Mouse (Mus musculus) lung, embryonic 16.5 days (tissue): Measurements from ENCODE around the gene Trpv2. TPM values are rescaled to one million over a fixed set of nuclear protein-coding genes. Genes with fewer than 3 reads are reported as not detected.

ENCODE experiments used
- ATAC-seq: fragments of 200-750 bp; cut with Nextera tagmentation; 2 replicates; pipeline ENCODE4 v1.8.0; 2017; ENCODE audit warnings: low read depth, mild to moderate bottlenecking, moderate library complexity
- H3K27ac ChIP-seq: fragments of 300-500 bp; sonication (generic); 2 replicates; pipeline ENCODE4 v1.5.1; 2014; ENCODE audit warnings: mild to moderate bottlenecking, control low read depth, low read length
- H3K27me3 ChIP-seq: fragments of 300-500 bp; sonication (generic); 2 replicates; pipeline ENCODE4 v1.6.1; 2014; ENCODE audit warnings: low read depth, low read length, mixed read lengths; ENCODE audit not compliant: control insufficient read depth, insufficient read depth
- H3K36me3 ChIP-seq: fragments of 300-500 bp; sonication (generic); 2 replicates; pipeline ENCODE4 v1.6.1; 2014; ENCODE audit warnings: low read length; ENCODE audit not compliant: control insufficient read depth, insufficient read depth
- H3K4me1 ChIP-seq: fragments of 300-500 bp; sonication (generic); replicated peaks from 2 replicates; pipeline ENCODE4 v1.6.1; 2014; ENCODE audit warnings: low read length, mixed read lengths; ENCODE audit not compliant: control insufficient read depth, insufficient read depth
- H3K4me2 ChIP-seq: fragments of 300-500 bp; sonication (generic); 2 replicates; pipeline ENCODE4 v1.6.1; 2014; ENCODE audit warnings: low read depth, low read length, control low read depth
- H3K4me3 ChIP-seq: fragments of 300-500 bp; sonication (generic); 2 replicates; pipeline ENCODE4 v1.5.1; 2014; ENCODE audit warnings: mild to moderate bottlenecking, low read length, control low read depth
- H3K9ac ChIP-seq: fragments of 300-500 bp; sonication (generic); 2 replicates; pipeline ENCODE4 v1.6.1; 2014; ENCODE audit warnings: low read length, control low read depth
- H3K9me3 ChIP-seq: fragments of 300-500 bp; sonication (generic); 2 replicates; pipeline ENCODE4 v1.6.1; 2016; ENCODE audit warnings: low read length; ENCODE audit not compliant: control insufficient read depth
- WGBS: fragments of 180-500 bp; shearing (Covaris S2); extraction: QIAGEN DNeasy Blood & Tissue Kit; methylation state at CpG from one replicate; pipeline ENCODE4 v1.1.7; 2014; 5-methylcytosine and 5-hydroxymethylcytosine counted together
- polyA plus RNA-seq: library from polyadenylated mRNA; unstranded; fragments of >200 nt; fragmentation: Nextera tagmentation; extraction: Ambion mirVana; gene quantifications from 2 replicates; pipeline ENCODE4 v1.2.1, GENCODE M21; 2015

The Trpv2 gene
- polyA plus RNA-seq, 1 experiment from 2014 or later = 4.8 TPM

DNA sequence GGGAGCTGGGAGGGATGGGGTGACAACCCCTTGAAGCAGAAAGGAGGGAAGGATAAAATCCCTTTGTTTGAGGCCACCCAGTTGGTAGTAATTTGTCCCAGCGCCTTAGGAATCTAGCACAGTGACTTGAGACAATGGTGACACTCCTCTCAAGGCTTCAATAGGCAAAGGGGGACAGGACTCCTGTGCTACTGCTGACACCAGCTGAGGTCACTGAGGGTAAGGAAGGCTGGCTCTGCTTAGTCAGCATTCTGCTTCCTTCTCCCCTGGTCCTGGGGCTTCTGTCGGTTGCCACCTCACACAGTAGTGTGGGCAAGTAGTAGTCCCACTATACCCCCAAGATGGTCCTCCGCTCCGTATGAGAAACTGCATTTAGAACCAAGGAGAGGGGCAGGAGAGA, 56.9 kb downstream of the Trpv2 start:
- H3K9ac ChIP-seq = no peak overlapping the region
- H3K27ac ChIP-seq = no peak overlapping the region
- no peaks in the 10 kb centered on the region for H3K9me3 ChIP-seq
- no peak for ATAC-seq
- no peak overlapping the region for H3K4me3 ChIP-seq
- peaks cover 14% of the 10 kb centered on the region for H3K4me1 ChIP-seq
- H3K4me2 ChIP-seq = no peak overlapping the region
- no peaks in the 10 kb centered on the region for H3K27me3 ChIP-seq
- WGBS = 63% methylated on average over 4 of the region's 4 CpGs
- H3K36me3 ChIP-seq = no peaks in the 10 kb centered on the region

DNA sequence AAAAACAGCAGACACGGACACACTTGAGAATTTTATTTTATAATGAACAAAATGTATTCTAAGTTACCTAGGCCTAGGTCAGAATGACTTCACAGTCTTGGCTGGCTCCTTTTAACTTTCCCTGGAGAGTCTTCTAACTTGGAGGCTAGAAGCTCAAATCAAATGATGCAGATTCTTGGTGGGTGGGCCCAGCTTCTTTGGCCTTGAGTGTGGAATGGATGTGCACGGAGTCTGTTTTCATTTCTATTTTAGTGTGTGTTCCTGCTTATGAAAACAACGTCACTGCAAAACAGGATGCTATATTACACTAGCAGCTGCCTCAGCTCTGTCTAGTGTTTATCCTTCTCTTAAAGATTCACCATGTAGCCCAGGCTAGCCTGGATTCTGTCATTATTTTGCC, 61.1 kb downstream of the Trpv2 start:
- H3K4me1 ChIP-seq = peaks cover 16% of the 10 kb centered on the region
- no peaks in the 10 kb centered on the region for H3K27me3 ChIP-seq
- no peak overlapping the region for H3K4me2 ChIP-seq
- H3K4me3 ChIP-seq = no peak overlapping the region
- WGBS = 45% methylated on average over 3 of the region's 3 CpGs
- H3K36me3 ChIP-seq = no peaks in the 10 kb centered on the region
- H3K9ac ChIP-seq = no peak overlapping the region
- no peak overlapping the region for H3K27ac ChIP-seq
- H3K9me3 ChIP-seq = no peaks in the 10 kb centered on the region
- ATAC-seq = no peak

- WGBS = 58% methylated on average over 11 of the region's 11 CpGs
- H3K4me3 ChIP-seq = no peak overlapping the region
- H3K36me3 ChIP-seq = no peaks in the 10 kb centered on the region
- H3K4me1 ChIP-seq = peaks cover 13% of the 10 kb centered on the region
- no peak overlapping the region for H3K4me2 ChIP-seq
- H3K9ac ChIP-seq = no peak overlapping the region
- peak overlapping the region; percentile 50; the same call in 1 of the 2 replicates for H3K27ac ChIP-seq
- ATAC-seq = no peak
- H3K27me3 ChIP-seq = no peaks in the 10 kb centered on the region
- no peaks in the 10 kb centered on the region for H3K9me3 ChIP-seq
These were observed 62.0 kb downstream of the Trpv2 start for GRCm38 (mm10) chr11:62636105-62636839.

DNA sequence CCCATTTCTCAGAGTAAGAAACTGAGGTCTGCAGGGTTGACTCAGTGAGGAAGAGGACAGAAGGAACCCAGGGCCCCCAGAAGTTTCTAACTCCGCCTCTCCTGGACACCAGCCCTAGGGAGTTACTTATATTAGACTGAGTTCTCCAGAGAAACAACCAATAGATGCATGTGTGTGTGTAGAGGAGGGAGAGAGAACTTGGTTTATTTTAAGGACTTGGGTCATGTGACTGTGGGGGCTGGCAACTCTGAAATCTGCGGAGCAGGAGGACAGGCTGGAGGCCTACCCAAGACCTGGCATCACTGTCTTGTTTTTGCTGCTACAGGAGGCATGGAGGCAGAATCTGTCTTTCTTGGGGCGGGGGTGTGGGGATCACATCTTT, 62.5 kb downstream of the Trpv2 start:
- H3K36me3 ChIP-seq = no peaks in the 10 kb centered on the region
- H3K9ac ChIP-seq = no peak overlapping the region
- H3K4me3 ChIP-seq = no peak overlapping the region
- 63% methylated on average over 3 of the region's 3 CpGs for WGBS
- peak; percentile 70 for ATAC-seq
- H3K9me3 ChIP-seq = no peaks in the 10 kb centered on the region
- peaks cover 14% of the 10 kb centered on the region for H3K4me1 ChIP-seq
- 0 out of 2 replicates have a peak overlapping the region, but pooled peaks have one; percentile 50 for H3K27ac ChIP-seq
- H3K4me2 ChIP-seq = no peak overlapping the region
- no peaks in the 10 kb centered on the region for H3K27me3 ChIP-seq

- no peaks in the 10 kb centered on the region for H3K9me3 ChIP-seq
- no peak overlapping the region for H3K27ac ChIP-seq
- no peak for ATAC-seq
- no peaks in the 10 kb centered on the region for H3K36me3 ChIP-seq
- H3K4me1 ChIP-seq = peaks cover 19% of the 10 kb centered on the region
- H3K4me2 ChIP-seq = no peak overlapping the region
- H3K9ac ChIP-seq = no peak overlapping the region
- no peak overlapping the region for H3K4me3 ChIP-seq
- no peaks in the 10 kb centered on the region for H3K27me3 ChIP-seq
- 61% methylated on average over 5 of the region's 5 CpGs for WGBS
These were observed 63.1 kb downstream of the Trpv2 start for GRCm38 (mm10) chr11:62637401-62637800.

DNA sequence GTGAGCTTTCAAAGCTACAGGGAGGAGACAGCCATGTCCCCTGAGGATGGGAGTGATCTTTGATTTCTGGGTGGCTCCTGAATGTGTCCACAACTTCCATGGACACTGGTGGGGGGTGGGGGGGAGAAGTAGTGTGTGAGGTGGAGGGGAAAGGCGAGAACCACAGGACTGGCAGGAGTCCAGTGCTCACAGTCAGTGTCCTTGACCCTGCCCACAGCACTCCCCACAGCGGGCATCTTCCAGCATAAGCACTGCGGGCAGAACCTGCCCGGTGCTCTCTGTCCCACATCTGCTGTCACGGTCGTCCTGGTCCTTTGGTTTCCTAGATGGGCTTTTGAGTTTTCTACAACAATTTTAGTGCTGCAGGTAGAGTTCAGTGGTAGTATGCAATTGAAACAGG, 63.5 kb downstream of the Trpv2 start:
- H3K4me1 ChIP-seq = peaks cover 23% of the 10 kb centered on the region
- no peak overlapping the region for H3K4me3 ChIP-seq
- 79% methylated on average over 6 of the region's 6 CpGs for WGBS
- no peaks in the 10 kb centered on the region for H3K9me3 ChIP-seq
- ATAC-seq = no peak
- no peak overlapping the region for H3K9ac ChIP-seq
- H3K27me3 ChIP-seq = no peaks in the 10 kb centered on the region
- no peaks in the 10 kb centered on the region for H3K36me3 ChIP-seq
- no peak overlapping the region for H3K27ac ChIP-seq
- H3K4me2 ChIP-seq = no peak overlapping the region

DNA sequence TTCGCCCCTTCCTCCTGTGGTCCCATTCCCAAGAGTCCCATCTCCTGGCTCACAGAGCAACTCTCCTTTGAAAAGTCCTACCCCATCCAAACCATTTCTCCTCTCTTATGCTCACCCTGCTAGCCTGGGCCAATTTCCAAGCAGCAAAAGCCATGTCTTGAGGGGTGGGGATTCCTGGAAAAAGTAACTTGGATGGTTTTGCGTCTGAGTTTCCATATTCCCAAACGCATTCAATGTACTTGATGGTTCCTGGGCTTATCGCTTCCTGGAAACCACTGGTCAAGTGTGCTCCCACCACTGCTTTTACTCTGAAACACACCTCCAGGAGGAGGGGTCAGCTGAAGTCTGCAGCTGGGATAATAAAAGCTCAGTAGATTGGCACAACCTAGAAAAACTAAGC, 64.1 kb downstream of the Trpv2 start:
- H3K27ac ChIP-seq = no peak overlapping the region
- no peak for ATAC-seq
- no peak overlapping the region for H3K9ac ChIP-seq
- peaks cover 26% of the 10 kb centered on the region for H3K4me1 ChIP-seq
- H3K36me3 ChIP-seq = no peaks in the 10 kb centered on the region
- no peaks in the 10 kb centered on the region for H3K9me3 ChIP-seq
- no peaks in the 10 kb centered on the region for H3K27me3 ChIP-seq
- WGBS = 74% methylated on average over 4 of the region's 4 CpGs
- H3K4me3 ChIP-seq = no peak overlapping the region
- no peak overlapping the region for H3K4me2 ChIP-seq

DNA sequence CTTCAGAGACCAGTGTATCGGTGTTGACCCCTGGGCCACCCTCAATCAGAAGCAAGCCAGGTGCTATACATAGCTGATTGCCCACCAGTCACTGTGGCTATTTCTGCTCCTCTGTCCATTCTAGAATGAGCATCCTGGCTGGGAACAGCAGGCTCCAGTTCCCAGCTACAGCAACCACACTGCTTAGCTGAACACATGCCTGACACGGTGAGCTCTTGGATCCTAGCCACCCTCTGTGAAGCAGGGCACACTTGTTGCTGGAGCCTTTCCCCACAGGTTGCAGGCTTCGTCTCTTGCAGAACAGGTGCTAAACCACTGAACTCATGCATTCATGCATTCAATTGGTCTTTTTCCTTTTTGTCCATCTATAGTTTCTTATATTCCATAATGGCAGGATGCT, 66.1 kb downstream of the Trpv2 start:
- no peak overlapping the region for H3K9ac ChIP-seq
- WGBS = 66% methylated on average over 3 of the region's 3 CpGs
- no peak for ATAC-seq

DNA sequence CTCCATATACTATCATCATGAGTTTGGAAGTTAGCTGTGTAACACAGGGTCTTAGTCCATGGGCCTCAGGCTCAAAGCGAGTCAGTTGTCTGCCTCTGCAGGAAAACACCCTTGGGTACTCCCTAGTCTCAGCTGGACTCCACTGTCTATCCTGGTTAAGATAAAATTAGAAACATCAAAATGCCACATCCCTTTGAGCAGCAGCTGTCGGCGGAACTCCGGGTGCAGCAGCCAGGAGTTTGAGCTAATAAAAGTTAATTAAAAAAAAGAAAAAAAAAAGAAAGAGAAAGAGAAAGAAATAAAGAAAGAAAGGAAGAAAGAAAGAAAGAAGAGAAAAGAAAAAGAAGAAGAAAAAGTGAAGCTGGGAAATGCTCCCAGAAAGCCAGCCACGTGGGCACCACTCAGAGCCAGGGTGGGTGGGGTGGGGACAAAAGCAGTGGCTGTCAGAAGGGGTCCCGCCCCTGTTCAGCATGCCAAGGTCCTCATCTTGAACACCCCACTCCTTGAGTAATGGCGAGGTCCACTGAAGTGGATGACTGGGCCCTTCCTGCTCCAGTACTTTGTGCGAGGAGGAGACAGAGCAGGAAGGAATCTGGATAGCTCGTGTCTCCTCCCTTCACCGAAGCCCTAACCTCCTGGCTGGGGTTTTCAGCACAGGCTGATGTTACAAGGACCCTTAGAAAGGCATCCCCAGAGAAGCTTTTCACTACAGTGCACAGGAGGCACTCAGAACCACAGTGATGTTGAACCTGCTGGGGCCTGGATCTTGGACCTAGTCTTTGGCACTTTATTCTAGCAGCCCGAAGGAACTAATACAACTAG, 67.9 kb downstream of the Trpv2 start:
- peak; percentile 56 for ATAC-seq
- Histone ChIP-seq H3K9ac (peak overlapping the region; percentile 16; the same call in 1 of the 2 replicates), H3K4me3 (no peak overlapping the region), H3K9me3 (no peaks in the 10 kb centered on the region), H3K36me3 (no peaks in the 10 kb centered on the region), H3K4me1 (peaks cover 41% of the 10 kb centered on the region), H3K27me3 (no peaks in the 10 kb centered on the region), H3K27ac (peak overlapping the region; percentile 89), H3K4me2 (no peak overlapping the region)
- WGBS = 39% methylated on average over 11 of the region's 11 CpGs

More for the DNA sequence above, 66.1 kb downstream of the Trpv2 start:
- Histone ChIP-seq H3K36me3 (no peaks in the 10 kb centered on the region), H3K4me2 (no peak overlapping the region), H3K4me1 (peaks cover 36% of the 10 kb centered on the region), H3K9me3 (no peaks in the 10 kb centered on the region), H3K27ac (no peak overlapping the region), H3K4me3 (no peak overlapping the region), H3K27me3 (no peaks in the 10 kb centered on the region)
